Mouse (Mus musculus): Measurements from ENCODE around the gene AI597479.

- TF ChIP-seq POLR2A (IDR thresholded peaks at IDR 0.05; ENCODE audit: extremely low read depth, insufficient read depth, low read length) (no peak), CTCF (IDR thresholded peaks at IDR 0.05; ENCODE audit: low read depth, low read length) (no peak)
Measured at GRCm38 (mm10) chr1:43159429-43159828, 60.9 kb downstream of the AI597479 start.
